Mouse (Mus musculus) heart, adult 2 months (tissue): ENCODE results near the gene Mipep. TPM values are rescaled to one million over a fixed set of nuclear protein-coding genes. Genes with fewer than 3 reads are reported as not detected.

ENCODE experiments used
- DNase-seq, 2 experiments: peaks; one replicate each; pipeline ENCODE4 v3.0.0; 2021
- H3K27ac ChIP-seq: fragments of 200-600 bp; 2 replicates; pipeline ENCODE4 v1.8.1; 2022
- H3K27me3 ChIP-seq: fragments of 200-500 bp; 2 replicates; pipeline ENCODE4 v1.6.1; 2012; ENCODE audit warnings: mild to moderate bottlenecking, low read length, inconsistent platforms, mixed read lengths; ENCODE audit not compliant: control insufficient read depth, insufficient read depth
- H3K36me3 ChIP-seq: fragments of 200-500 bp; 2 replicates; pipeline ENCODE4 v1.6.1; 2012; ENCODE audit warnings: low read length, inconsistent platforms; ENCODE audit not compliant: control insufficient read depth, insufficient read depth
- H3K4me1 ChIP-seq: fragments of 200-500 bp; 2 replicates; pipeline ENCODE4 v1.6.1; 2011; ENCODE audit warnings: low read length; ENCODE audit not compliant: control insufficient read depth, insufficient read depth
- H3K4me3 ChIP-seq: fragments of 200-600 bp; 2 replicates; pipeline ENCODE4 v1.8.1; 2022
- H3K79me2 ChIP-seq: fragments of 200-500 bp; replicated peaks from 2 replicates; pipeline ENCODE4 v1.6.1; 2012; ENCODE audit warnings: mild to moderate bottlenecking, inconsistent platforms, low read length, moderate library complexity, mixed read lengths; ENCODE audit not compliant: control insufficient read depth, insufficient read depth
- H3K9ac ChIP-seq: fragments of 200-500 bp; 2 replicates; pipeline ENCODE4 v1.6.1; 2012; ENCODE audit warnings: low read depth, mild to moderate bottlenecking, control low read depth, inconsistent platforms, low read length, mixed read lengths
- CTCF ChIP-seq: fragments of 200-600 bp; IDR thresholded peaks from 2 replicates; pipeline ENCODE4 v1.8.1; 2022; ENCODE audit warnings: antibody characterized with exemption, mild to moderate bottlenecking, moderate library complexity
- EP300 ChIP-seq: fragments of 200-500 bp; IDR thresholded peaks from 2 replicates; pipeline ENCODE4 v1.6.1; 2011; ENCODE audit warnings: low read depth, low read length, control low read depth; ENCODE audit not compliant: insufficient read depth
- POLR2A ChIP-seq: fragments of 200-500 bp; IDR thresholded peaks from 2 replicates; pipeline ENCODE4 v1.6.1; 2011; ENCODE audit warnings: mild to moderate bottlenecking, low read depth, low read length, control low read depth; ENCODE audit not compliant: insufficient read depth
- WGBS: fragments of 180-500 bp; shearing (Covaris S2); methylation state at CpG from one replicate; pipeline ENCODE4 v1.1.7; 2018; 5-methylcytosine and 5-hydroxymethylcytosine counted together
- intact Hi-C: fragments of 180-260 bp; cut with DNase I; formaldehyde crosslinking; loops from one replicate; pipeline ENCODE4 v1.15.1; 2025
- polyA plus RNA-seq: library from polyadenylated mRNA; depleted of rRNA; stranded (reverse); fragments of >200 nt; gene quantifications from 2 replicates; pipeline ENCODE4 v1.2.3, GENCODE M21; 2012
- total RNA-seq, 2 experiments: library from RNA; stranded (reverse); gene quantifications; 2 replicates each; pipeline ENCODE4 v1.2.3; 2021

Mipep gene
- total and polyA plus RNA-seq, 3 experiments: 26.0 to 71.8 (median 61.6) TPM

- H3K4me1 ChIP-seq: peaks cover 1% of the 10 kb centered on the region
- 80% methylated on average over 4 of the region's 4 CpGs for WGBS
- H3K9ac ChIP-seq: no peak overlapping the region
- no peak for DNase-seq
- H3K36me3 ChIP-seq: no peaks in the 10 kb centered on the region
- TF ChIP-seq EP300 (no peak), POLR2A (no peak)
- no peak overlapping the region for H3K4me3 ChIP-seq
- no peak overlapping the region for H3K27ac ChIP-seq
- H3K79me2 ChIP-seq: no peaks in the 10 kb centered on the region
- no peaks in the 10 kb centered on the region for H3K27me3 ChIP-seq
- intact Hi-C loops: no loop called here
Measured at GRCm38 (mm10) chr14:60909351-60909750, 125.0 kb downstream of the Mipep start.

DNA sequence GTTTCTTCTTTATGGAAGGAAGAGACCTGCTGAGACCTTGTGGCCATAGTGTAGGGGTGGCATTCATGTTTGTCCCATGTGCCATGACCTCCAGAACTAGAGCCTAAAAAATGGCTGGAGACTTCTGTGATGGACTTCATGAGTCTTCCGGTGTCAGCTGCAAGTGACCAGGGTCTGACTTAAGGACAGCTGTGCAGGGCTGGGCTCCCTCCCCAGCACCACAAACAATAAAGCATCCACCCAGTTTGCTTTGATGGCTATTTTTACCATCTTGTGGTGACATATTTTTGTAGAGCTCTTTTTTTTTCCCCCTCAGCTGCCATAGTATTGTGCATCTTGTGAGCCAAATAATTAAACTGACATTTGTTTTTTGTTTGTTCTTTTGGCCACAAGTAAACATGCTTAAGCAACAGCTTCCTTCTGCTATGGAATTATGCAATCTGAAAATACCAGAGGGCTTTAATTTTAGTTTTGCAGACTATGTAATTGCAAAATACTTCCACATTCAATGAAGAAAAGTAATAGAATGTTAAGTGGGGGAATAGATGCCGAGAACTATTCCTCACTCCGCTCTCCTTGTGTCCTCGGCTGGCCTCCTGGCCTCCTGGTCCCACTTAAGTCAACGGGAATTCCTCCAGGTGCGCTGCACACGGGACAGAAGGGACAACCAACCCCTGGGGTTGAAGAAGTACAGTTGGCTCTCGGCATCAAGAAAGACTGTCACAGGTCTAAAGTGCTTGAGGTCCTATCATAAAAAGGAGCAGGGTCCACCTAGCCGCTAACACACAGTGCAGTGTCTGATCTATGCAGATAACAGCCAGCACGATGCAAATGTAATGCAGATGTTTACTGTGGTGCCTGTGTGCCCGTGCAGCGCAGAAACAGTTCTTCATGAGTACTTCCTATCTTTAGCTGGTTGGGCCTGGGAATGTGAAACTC, 126.4 kb downstream of the Mipep start:
- Histone ChIP-seq H3K4me3 (no peak overlapping the region), H3K4me1 (peaks cover 1% of the 10 kb centered on the region), H3K27ac (no peak overlapping the region), H3K36me3 (no peaks in the 10 kb centered on the region), H3K9ac (no peak overlapping the region), H3K79me2 (no peaks in the 10 kb centered on the region), H3K27me3 (no peaks in the 10 kb centered on the region)
- WGBS: 86% methylated on average over 12 of the region's 12 CpGs
- TF ChIP-seq EP300 (no peak), POLR2A (no peak), CTCF (no peak)
- DNase-seq: no peak
- intact Hi-C loops: no loop called here

- H3K27me3 ChIP-seq: no peaks in the 10 kb centered on the region
- no peaks in the 10 kb centered on the region for H3K4me1 ChIP-seq
- no peak for TF ChIP-seq POLR2A
- no peak for TF ChIP-seq EP300
- no peaks in the 10 kb centered on the region for H3K79me2 ChIP-seq
- H3K27ac ChIP-seq: no peak overlapping the region
- DNase-seq: peak in 1 of 2 experiments; percentile 10
- no peak overlapping the region for H3K4me3 ChIP-seq
- intact Hi-C loops: no loop called here
- H3K9ac ChIP-seq: no peak overlapping the region
- WGBS: 18% methylated on average over 8 of the region's 8 CpGs
- H3K36me3 ChIP-seq: no peaks in the 10 kb centered on the region
Measured at GRCm38 (mm10) chr14:60912981-60913468, 128.7 kb downstream of the Mipep start.

DNA sequence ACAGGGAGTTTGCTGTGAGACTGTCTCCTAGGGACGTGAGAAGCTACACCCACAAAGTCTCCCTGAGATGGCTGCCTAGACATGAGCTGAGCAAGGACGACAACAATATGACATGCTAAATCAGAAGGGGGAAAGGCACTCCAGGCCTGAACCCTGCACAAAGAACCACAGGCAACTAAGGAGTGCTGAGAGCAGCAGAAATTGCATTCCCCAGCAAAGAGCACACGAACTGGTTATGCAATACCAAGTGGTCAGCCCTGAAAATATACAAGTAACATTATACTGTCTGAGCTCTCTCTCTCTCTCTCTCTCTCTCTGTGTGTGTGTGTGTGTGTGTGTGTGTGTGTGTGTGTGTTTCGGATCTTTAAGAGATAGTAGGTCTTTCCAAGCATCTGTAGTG, 132.3 kb downstream of the Mipep start:
- no peaks in the 10 kb centered on the region for H3K36me3 ChIP-seq
- intact Hi-C loops: no loop called here
- no peak for DNase-seq
- WGBS: 65% methylated on average over 4 of the region's 4 CpGs
- no peaks in the 10 kb centered on the region for H3K79me2 ChIP-seq
- H3K4me3 ChIP-seq: no peak overlapping the region
- H3K4me1 ChIP-seq: no peaks in the 10 kb centered on the region
- H3K27ac ChIP-seq: no peak overlapping the region
- TF ChIP-seq EP300 (no peak), CTCF (no peak), POLR2A (no peak)
- H3K27me3 ChIP-seq: no peaks in the 10 kb centered on the region
- H3K9ac ChIP-seq: no peak overlapping the region

GRCm38 (mm10) chr14:60926011-60926410, 141.6 kb downstream of the Mipep start:
- H3K9ac ChIP-seq: no peak overlapping the region
- H3K27ac ChIP-seq: no peak overlapping the region
- no peaks in the 10 kb centered on the region for H3K79me2 ChIP-seq
- H3K4me3 ChIP-seq: no peak overlapping the region
- no peak for TF ChIP-seq EP300
- TF ChIP-seq POLR2A: no peak
- TF ChIP-seq CTCF: no peak
- H3K4me1 ChIP-seq: no peaks in the 10 kb centered on the region
- H3K27me3 ChIP-seq: no peaks in the 10 kb centered on the region
- intact Hi-C loops: no loop called here
- DNase-seq: no peak
- H3K36me3 ChIP-seq: no peaks in the 10 kb centered on the region
- 91% methylated on average over 1 of the region's 1 CpGs for WGBS

DNA sequence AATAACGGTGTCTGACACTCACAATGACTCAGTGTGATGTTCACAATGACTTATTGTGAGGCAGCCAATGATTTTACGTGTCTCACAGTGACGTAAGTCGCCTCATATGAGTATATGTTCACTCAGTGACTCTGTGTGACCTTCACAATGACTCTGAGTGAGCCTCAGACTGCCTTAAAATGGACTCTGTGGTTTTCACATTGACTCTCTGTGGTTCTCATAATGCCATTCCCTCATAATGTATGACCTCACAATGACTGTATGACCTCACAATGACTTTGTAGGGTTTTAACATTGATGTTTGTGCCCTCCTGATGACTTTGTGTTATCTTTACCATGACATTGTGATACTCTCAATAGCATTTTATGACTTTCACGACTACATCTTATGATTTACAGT, 151.3 kb downstream of the Mipep start:
- Histone ChIP-seq H3K27ac (no peak overlapping the region), H3K27me3 (no peaks in the 10 kb centered on the region), H3K79me2 (no peaks in the 10 kb centered on the region), H3K36me3 (no peaks in the 10 kb centered on the region), H3K4me1 (no peaks in the 10 kb centered on the region), H3K4me3 (no peak overlapping the region), H3K9ac (no peak overlapping the region)
- intact Hi-C loops: no loop called here
- 76% methylated on average over 5 of the region's 5 CpGs for WGBS
- DNase-seq: no peak
- TF ChIP-seq EP300: no peak
- TF ChIP-seq CTCF: no peak
- no peak for TF ChIP-seq POLR2A
